Mouse (Mus musculus): Measurements from ENCODE around the gene Gm30302. TPM values are rescaled to one million over a fixed set of nuclear protein-coding genes. Genes with fewer than 3 reads are reported as not detected.

Gene Gm30302
- polyA plus RNA-seq, 1 experiment = not detected

- no peak overlapping the region for H3K27ac ChIP-seq (ENCODE audit: insufficient read depth, low read depth, low read length)
- no peak for TF ChIP-seq POLR2A (IDR thresholded peaks at IDR 0.05; ENCODE audit: borderline replicate concordance, low read depth, low read length)
- TF ChIP-seq CTCF (IDR thresholded peaks at IDR 0.05; ENCODE audit: low read depth, low read length) = no peak
- no peaks in the 10 kb centered on the region for H3K4me1 ChIP-seq (ENCODE audit: control insufficient read depth, insufficient read depth, low read length)
- H3K4me3 ChIP-seq (ENCODE audit: insufficient read depth, low read length) = no peak overlapping the region
Observed at GRCm38 (mm10) chr13:49741285-49742040, 57.3 kb downstream of the Gm30302 start.

GRCm38 (mm10) chr13:49738011-49738410 is 60.8 kb downstream of the Gm30302 start:
- no peaks in the 10 kb centered on the region for H3K4me1 ChIP-seq (ENCODE audit: control insufficient read depth, insufficient read depth, low read length)
- no peak overlapping the region for H3K27ac ChIP-seq (ENCODE audit: insufficient read depth, low read depth, low read length)
- no peak overlapping the region for H3K4me3 ChIP-seq (ENCODE audit: insufficient read depth, low read length)
- TF ChIP-seq POLR2A (IDR thresholded peaks at IDR 0.05; ENCODE audit: borderline replicate concordance, low read depth, low read length) = no peak
- TF ChIP-seq CTCF (IDR thresholded peaks at IDR 0.05; ENCODE audit: low read depth, low read length) = no peak

- TF ChIP-seq CTCF (IDR thresholded peaks at IDR 0.05; ENCODE audit: low read depth, low read length) (no peak), POLR2A (IDR thresholded peaks at IDR 0.05; ENCODE audit: borderline replicate concordance, low read depth, low read length) (no peak)
- H3K4me1 ChIP-seq (ENCODE audit: control insufficient read depth, insufficient read depth, low read length) = no peaks in the 10 kb centered on the region
- no peak overlapping the region for H3K4me3 ChIP-seq (ENCODE audit: insufficient read depth, low read length)
- H3K27ac ChIP-seq (ENCODE audit: insufficient read depth, low read depth, low read length) = no peak overlapping the region
Observed at GRCm38 (mm10) chr13:49736430-49736829, 62.4 kb downstream of the Gm30302 start.

Other genes starting within 250 kb of the Gm30302 start
- not detected in 2 replicates for gene Omd, start 216.5 kb downstream of the Gm30302 start, polyA plus RNA-seq (2012; ENCODE audit: insufficient read depth, insufficient read length, missing spikeins)
- gene Ogn, start 191.0 kb downstream of the Gm30302 start, polyA plus RNA-seq (2012; ENCODE audit: insufficient read depth, insufficient read length, missing spikeins) = not detected in 2 replicates
- 6.9 and 8.3 TPM in 2 replicates for gene Cenpp, start 146.2 kb downstream of the Gm30302 start, polyA plus RNA-seq (2012; ENCODE audit: insufficient read depth, insufficient read length, missing spikeins)
- gene Nol8, start 145.9 kb downstream of the Gm30302 start, polyA plus RNA-seq (2012; ENCODE audit: insufficient read depth, insufficient read length, missing spikeins) = 8.7 and 13.0 TPM in 2 replicates
- gene Iars, start 116.9 kb downstream of the Gm30302 start, polyA plus RNA-seq (2012; ENCODE audit: insufficient read depth, insufficient read length, missing spikeins) = 22.5 and 33.2 TPM in 2 replicates